ENCODE assay signal across 8 mouse cellular contexts in the genomic region with DNA sequence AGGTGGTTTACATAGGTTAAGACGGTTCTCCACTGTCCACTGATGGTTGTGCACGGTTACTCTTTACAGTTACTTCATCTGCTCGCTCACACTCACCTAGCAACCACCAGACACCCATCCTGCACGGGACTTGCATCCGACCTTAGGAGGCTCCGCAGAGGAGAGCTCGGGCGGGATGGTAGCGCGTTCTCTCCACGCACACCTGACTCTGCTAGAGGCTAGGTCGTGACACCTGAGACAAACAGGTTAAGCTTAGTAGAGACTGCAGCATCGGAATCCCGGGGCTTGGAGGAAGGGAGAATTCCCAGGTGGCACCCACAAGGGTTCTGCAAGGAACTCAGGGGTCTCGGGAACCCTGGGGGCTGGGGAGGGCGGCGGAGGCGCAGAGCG. TPM values are rescaled to one million over a fixed set of nuclear protein-coding genes. Genes with fewer than 3 reads are reported as not detected.
DNase-seq lines count a peak whose midpoint lies in the region; ATAC-seq and TF ChIP-seq lines count a peak whose summit lies in the region.

A gene (plus strand): TSS at position 223 of the 390 bp plus-strand sequence.

- H3K9ac ChIP-seq in ES-Bruce4 (ENCODE audit: low read depth, poor library complexity, severe bottlenecking) = peak within 1 kb of the TSS; percentile 94
- peak within 1 kb of the TSS; percentile 96 for H3K9ac ChIP-seq in embryonic facial prominence, embryonic 15.5 days
- peak within 1 kb of the TSS; percentile 93 for H3K9ac ChIP-seq in heart, embryonic 16.5 days (ENCODE audit: low read length)
- peak within 1 kb of the TSS; percentile 95 for H3K9ac ChIP-seq in midbrain, embryonic 16.5 days (ENCODE audit: low read depth, low read length)

- H3K4me1 ChIP-seq in ES-Bruce4 (ENCODE audit: control insufficient read depth, insufficient read depth, low read length) = no peaks in the 10 kb centered on the region
- H3K4me1 ChIP-seq in embryonic facial prominence, embryonic 15.5 days = peaks cover 14% of the 10 kb centered on the region
- peaks cover 11% of the 10 kb centered on the region; the same call in 1 of the 2 replicates for H3K4me1 ChIP-seq in heart, embryonic 16.5 days (ENCODE audit: control insufficient read depth, insufficient read depth, low read length)
- peaks cover 12% of the 10 kb centered on the region for H3K4me1 ChIP-seq in midbrain, embryonic 16.5 days (ENCODE audit: control insufficient read depth, insufficient read depth, low read length)

- ATAC-seq in cerebellum, adult (ENCODE audit: insufficient number of reproducible peaks, low FRiP score, low TSS enrichment) = peak; percentile 21
- 0 out of 2 replicates have a peak, but pooled peaks have one; percentile 11 for ATAC-seq in embryonic facial prominence, embryonic 15.5 days (ENCODE audit: insufficient number of reproducible peaks, low FRiP score, low TSS enrichment, low read depth)
- peak; percentile 14; the same call in 1 of the 2 replicates for ATAC-seq in heart, embryonic 16.5 days (replicated peaks; ENCODE audit: extremely low read depth, insufficient read depth, low FRiP score)
- ATAC-seq in midbrain, embryonic 16.5 days = peak; percentile 49

- H3K27me3 ChIP-seq in ES-Bruce4 (ENCODE audit: control insufficient read depth, insufficient read depth, low read length, poor library complexity, severe bottlenecking) = no peaks in the 10 kb centered on the region
- H3K27me3 ChIP-seq in embryonic facial prominence, embryonic 15.5 days = no peaks in the 10 kb centered on the region
- no peaks in the 10 kb centered on the region for H3K27me3 ChIP-seq in heart, embryonic 16.5 days (ENCODE audit: control insufficient read depth, insufficient read depth, low read length)
- no peaks in the 10 kb centered on the region for H3K27me3 ChIP-seq in midbrain, embryonic 16.5 days (ENCODE audit: control insufficient read depth, insufficient read depth, low read depth, low read length)

- DNase-seq in cerebellum, postnatal 4 days (ENCODE audit: low spot score in 2 of 2) = no peak
- DNase-seq in left cerebral cortex, postnatal 36 days (ENCODE audit: low spot score in 2 of 2) = no peak
- DNase-seq in cerebellum, adult 11-12 months = no peak

- TF ChIP-seq POLR2A in ES-Bruce4 (IDR thresholded peaks at IDR 0.05; ENCODE audit: insufficient read depth, low read length) = no peak

- WGBS in embryonic facial prominence, embryonic 15.5 days = 3% methylated on average over 19 of the region's 19 CpGs
- WGBS in heart, embryonic 16.5 days = 4% methylated on average over 19 of the region's 19 CpGs
- whole genome bisulfite sequencing in midbrain, embryonic 16.5 days = 3% methylated on average over 19 of the region's 19 CpGs

- peak within 1 kb of the TSS; percentile 74 for H3K4me2 ChIP-seq in embryonic facial prominence, embryonic 15.5 days (replicated peaks)
- H3K4me2 ChIP-seq in heart, embryonic 16.5 days (ENCODE audit: low read depth, low read length) = peak within 1 kb of the TSS; percentile 86
- H3K4me2 ChIP-seq in midbrain, embryonic 16.5 days (ENCODE audit: low read length) = peak within 1 kb of the TSS; percentile 81

- TF ChIP-seq CTCF in ES-Bruce4 (IDR thresholded peaks at IDR 0.05; ENCODE audit: low read depth, low read length) = no peak

- H3K36me3 ChIP-seq in ES-Bruce4 (ENCODE audit: control insufficient read depth, insufficient read depth, low read length, poor library complexity, severe bottlenecking) = peaks cover 7% of the 10 kb centered on the region
- peaks cover 22% of the 10 kb centered on the region for H3K36me3 ChIP-seq in embryonic facial prominence, embryonic 15.5 days
- H3K36me3 ChIP-seq in heart, embryonic 16.5 days (ENCODE audit: control insufficient read depth, insufficient read depth) = peaks cover 18% of the 10 kb centered on the region
- H3K36me3 ChIP-seq in midbrain, embryonic 16.5 days (ENCODE audit: control insufficient read depth, insufficient read depth, low read length) = peaks cover 8% of the 10 kb centered on the region; the same call in 1 of the 2 replicates

- intact Hi-C loops in left cerebral cortex, postnatal 36 days (cut with DNase I) = loop anchor here (5.0 kb wide), 1 partner anchor 365 kb away; a partner anchor contains a TSS

- H3K27ac ChIP-seq in ES-Bruce4 (ENCODE audit: insufficient read depth, low read length) = no peak within 1 kb of the TSS
- peak within 1 kb of the TSS; percentile 87 for H3K27ac ChIP-seq in embryonic facial prominence, embryonic 15.5 days (replicated peaks)
- peak within 1 kb of the TSS; percentile 82 for H3K27ac ChIP-seq in heart, embryonic 16.5 days (ENCODE audit: low read length)
- H3K27ac ChIP-seq in midbrain, embryonic 16.5 days (ENCODE audit: low read length) = peak within 1 kb of the TSS; percentile 86

- no peak for TF ChIP-seq EP300 in ES-Bruce4 (IDR thresholded peaks at IDR 0.05; ENCODE audit: insufficient read depth, low read depth, low read length)

- peak within 1 kb of the TSS; percentile 76 for H3K4me3 ChIP-seq in ES-Bruce4 (ENCODE audit: low read depth, low read length)
- H3K4me3 ChIP-seq in embryonic facial prominence, embryonic 15.5 days (replicated peaks) = peak within 1 kb of the TSS; percentile 75
- H3K4me3 ChIP-seq in heart, embryonic 16.5 days (ENCODE audit: low read length) = peak within 1 kb of the TSS; percentile 76
- peak within 1 kb of the TSS; percentile 89 for H3K4me3 ChIP-seq in midbrain, embryonic 16.5 days (ENCODE audit: low read depth, low read length)

- H3K9me3 ChIP-seq in ES-Bruce4 (replicated peaks; ENCODE audit: control insufficient read depth, insufficient read depth, low read length, poor library complexity, severe bottlenecking) = no peaks in the 10 kb centered on the region
- no peaks in the 10 kb centered on the region for H3K9me3 ChIP-seq in embryonic facial prominence, embryonic 15.5 days (replicated peaks)
- no peaks in the 10 kb centered on the region for H3K9me3 ChIP-seq in heart, embryonic 16.5 days (replicated peaks; ENCODE audit: control insufficient read depth, low read length)
- H3K9me3 ChIP-seq in midbrain, embryonic 16.5 days (replicated peaks; ENCODE audit: control insufficient read depth, low read length, poor library complexity, severe bottlenecking) = no peaks in the 10 kb centered on the region

RNA-seq across cellular contexts. Expression of the gene that starts here (rescaled TPM):
- 27.0 TPM in 2 replicates for polyA plus RNA-seq in ES-Bruce4 (2011; ENCODE audit: insufficient read depth, insufficient read length, low read depth, missing spikeins)
- 146 and 158 TPM in 2 replicates for polyA plus RNA-seq in embryonic facial prominence, embryonic 15.5 days (2015; fragmentation: Nextera tagmentation; extraction: Ambion mirVana)
- polyA plus RNA-seq in heart, embryonic 16.5 days (2015; fragmentation: Nextera tagmentation; extraction: Ambion mirVana) = 132 and 140 TPM in 2 replicates
- 100 to 1,000 TPM; 149 to 162 TPM for total RNA-seq in left cerebral cortex, postnatal 36 days (2021)
- 329 and 342 TPM in 2 replicates for polyA plus RNA-seq in midbrain, embryonic 16.5 days (2015; fragmentation: Nextera tagmentation; extraction: Ambion mirVana)
